Mouse (Mus musculus) adrenal gland, adult 18-20 months (tissue): ENCODE results near the gene Nup88. TPM values are rescaled to one million over a fixed set of nuclear protein-coding genes. Genes with fewer than 3 reads are reported as not detected.

Experiments
- DNase-seq, 2 experiments: peaks; one replicate each; pipeline ENCODE4 v3.0.0; 2021 to 2022; ENCODE audit warnings: low spot score in 2 of 2
- long read RNA-seq, 2 experiments: library from polyadenylated mRNA; stranded (forward); transcript quantifications; one replicate each; pipeline ENCODE4 v2.0.0; 2021
- total RNA-seq, 2 experiments: library from RNA; stranded (reverse); gene quantifications; 1 replicate in 1 of 2; 2 replicates in 1 of 2; pipeline ENCODE4 v1.2.3; 2021

Nup88 gene
- total RNA-seq, result 10 to 100 TPM; 54.9 to 55.6 TPM
- long read RNA-seq, experiment 1, transcript Nup88-202 (17 exons, 2,389 nt), result major isoform, 27 of 47 reads
- long read RNA-seq, experiment 1, transcript Nup88-203 (17 exons, 2,453 nt), result minor isoform, 12 of 47 reads
- long read RNA-seq, experiment 1, partial matches to known transcripts, result 2 of 47 reads
- long read RNA-seq, experiment 1, other reads (novel, unspliced or antisense), result 5 of 47 reads
- long read RNA-seq, experiment 2, transcript Nup88-203 (17 exons, 2,453 nt), result minor isoform, 14 of 93 reads
- long read RNA-seq, experiment 2, transcript Nup88-202 (17 exons, 2,389 nt), result major isoform, 62 of 93 reads
- long read RNA-seq, experiment 2, partial matches to known transcripts, result 6 of 93 reads
- long read RNA-seq, experiment 2, other reads (novel, unspliced or antisense), result 10 of 93 reads

DNA sequence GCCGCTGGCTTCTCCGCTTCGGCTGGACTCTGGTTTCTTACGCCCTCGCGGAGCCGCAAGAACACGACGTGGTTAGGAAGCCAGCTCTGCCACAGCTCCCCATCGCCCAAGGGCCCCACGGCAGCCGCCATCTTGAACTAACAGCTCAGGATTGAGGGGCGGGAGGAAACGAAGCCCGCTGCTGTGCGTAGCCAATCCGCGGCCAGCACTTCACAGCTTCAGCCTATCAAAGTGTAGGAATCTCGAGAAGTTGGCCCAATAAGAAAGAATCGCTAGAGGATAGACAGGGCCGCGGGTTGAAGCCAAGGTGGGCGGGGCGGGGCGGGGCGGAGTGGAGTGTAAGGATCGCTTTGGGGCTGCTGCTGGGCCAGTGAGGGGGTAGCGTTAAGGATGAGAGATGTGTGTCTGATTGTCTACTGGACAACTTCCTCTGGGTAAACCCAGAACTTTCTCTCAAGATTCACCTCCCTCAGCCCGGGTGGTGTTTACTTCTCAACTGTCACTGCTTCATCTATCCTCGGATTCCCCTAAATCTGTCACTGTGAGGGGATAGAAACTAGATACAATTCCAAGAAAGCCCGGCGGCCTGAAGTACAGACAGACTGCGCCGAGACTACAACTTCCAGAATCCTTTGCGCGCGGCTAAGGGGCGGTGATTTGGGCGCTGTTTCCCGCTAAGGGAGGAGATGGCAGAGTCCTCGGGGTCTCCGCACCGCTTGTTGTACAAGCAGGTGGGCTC is at the start of gene Nup88, which contains the start of gene Rpain:
Gene Nup88 (minus strand): TSS at position 153 of the 739 bp plus-strand sequence.
Gene Rpain (plus strand): TSS at position 393 of the 739 bp plus-strand sequence.
- peak; percentile 82 to 86 for DNase-seq

DNA sequence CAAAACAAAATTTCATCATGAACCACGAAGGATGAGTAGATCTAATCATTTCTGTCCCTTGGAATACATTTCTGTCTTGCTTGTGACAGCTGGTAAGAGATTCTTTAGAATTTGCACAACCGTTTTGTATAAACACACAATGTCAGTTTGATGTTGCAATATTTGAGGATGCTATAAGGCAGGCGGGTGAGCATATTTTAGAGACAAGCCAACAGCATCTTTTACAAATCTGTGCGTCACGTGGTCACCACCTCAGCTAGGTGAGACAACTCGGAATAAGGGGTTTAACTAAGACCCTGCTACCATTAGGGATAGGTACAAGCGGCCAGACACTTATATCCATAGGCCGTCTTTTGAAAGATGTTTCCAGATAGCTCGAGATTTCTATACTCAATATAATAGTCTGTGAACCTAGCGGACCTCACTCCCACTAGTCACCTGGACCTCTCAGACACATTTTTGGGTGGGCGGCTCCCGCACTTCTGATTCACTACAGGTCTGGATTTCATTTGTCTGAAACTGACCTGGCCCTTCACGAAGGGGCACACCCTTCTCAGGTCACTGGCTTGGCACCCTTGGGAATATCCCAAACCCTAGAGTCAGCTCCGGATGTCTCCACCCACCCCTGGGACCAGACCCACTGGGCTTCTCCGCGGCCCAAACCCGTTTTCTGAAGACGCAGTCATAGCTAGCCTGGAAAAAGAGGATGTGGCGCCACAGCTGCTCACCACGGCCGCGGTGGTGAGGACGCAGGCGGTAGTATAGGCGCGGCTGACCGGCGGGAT is 48.8 kb upstream of the Nup88 start:
- no peak for DNase-seq

DNA sequence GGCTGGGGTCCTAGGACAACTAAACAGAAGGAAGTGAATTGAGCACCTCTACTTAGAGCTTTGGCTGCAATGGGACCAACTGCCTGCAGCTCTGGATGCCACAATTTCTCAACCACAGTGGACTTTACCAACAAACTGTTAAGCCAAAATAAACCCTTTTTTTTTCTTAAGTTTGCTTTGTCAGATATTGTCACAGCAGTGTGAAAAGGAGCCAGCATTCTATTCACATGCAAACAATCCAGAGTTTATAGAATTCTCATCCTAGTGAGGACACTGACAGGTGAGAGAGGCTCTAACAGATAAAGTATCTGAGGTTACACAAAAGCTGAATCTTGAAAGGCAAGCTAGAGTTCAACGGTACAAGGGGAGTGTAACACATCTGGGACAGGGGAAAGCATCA is 47.3 kb upstream of the Nup88 start:
- no peak for DNase-seq

DNA sequence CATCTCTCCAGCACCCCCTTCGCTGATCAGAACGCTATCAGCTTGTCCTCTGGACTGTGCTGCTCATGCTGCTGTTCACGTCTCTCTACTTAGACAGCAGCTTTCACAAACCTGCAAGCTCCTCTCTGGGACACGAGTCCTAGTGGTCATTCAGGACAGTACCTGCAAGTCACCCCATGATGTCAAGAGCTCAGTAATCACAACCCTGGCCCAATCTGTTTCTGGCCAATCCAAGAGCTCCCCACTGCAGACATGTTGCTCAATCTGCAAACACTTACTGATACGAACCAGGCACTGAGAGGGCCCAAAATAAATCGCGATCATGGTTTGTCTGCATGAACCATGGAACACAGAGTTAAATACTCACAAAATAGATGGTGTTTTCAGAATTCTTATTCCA is 43.0 kb upstream of the Nup88 start:
- no peak for DNase-seq

DNA sequence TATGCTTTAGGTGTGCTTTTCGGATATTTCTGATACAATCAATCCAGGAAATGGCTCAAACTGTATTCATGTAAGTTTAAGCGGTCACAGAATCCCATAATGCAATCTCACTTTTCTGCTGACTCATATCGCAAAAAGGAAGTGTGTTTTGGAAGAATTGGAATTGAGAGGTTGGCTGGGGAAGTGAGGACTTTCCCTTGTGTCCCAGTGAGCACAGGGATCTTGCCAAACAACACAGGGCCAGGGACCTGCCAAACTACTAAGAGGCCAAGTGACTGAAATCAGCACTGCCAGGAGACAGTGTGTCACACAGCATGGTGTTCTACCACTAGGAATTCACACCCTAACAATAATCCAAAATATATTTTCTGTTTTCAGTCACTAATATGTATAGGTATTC is 38.5 kb upstream of the Nup88 start:
- DNase-seq, result no peak

DNA sequence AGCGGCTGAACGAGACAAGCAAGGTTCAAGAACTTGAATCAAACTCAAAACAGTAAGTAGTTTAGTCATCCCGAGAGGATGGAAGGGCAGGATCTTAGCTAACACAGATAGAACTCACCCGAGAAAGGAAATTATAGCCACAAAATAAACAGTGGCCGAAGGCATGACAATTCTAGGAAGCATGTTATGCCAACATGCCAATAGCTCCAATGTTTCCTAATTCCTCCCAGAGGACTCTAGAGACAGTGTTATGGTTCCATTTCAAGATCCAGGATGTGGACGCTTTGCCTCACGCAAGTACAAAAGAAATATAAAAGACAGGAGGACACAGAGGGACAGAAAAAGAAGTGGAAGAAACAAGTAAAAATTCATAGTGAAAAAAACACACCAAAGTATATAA is 38.1 kb upstream of the Nup88 start:
- no peak for DNase-seq

DNA sequence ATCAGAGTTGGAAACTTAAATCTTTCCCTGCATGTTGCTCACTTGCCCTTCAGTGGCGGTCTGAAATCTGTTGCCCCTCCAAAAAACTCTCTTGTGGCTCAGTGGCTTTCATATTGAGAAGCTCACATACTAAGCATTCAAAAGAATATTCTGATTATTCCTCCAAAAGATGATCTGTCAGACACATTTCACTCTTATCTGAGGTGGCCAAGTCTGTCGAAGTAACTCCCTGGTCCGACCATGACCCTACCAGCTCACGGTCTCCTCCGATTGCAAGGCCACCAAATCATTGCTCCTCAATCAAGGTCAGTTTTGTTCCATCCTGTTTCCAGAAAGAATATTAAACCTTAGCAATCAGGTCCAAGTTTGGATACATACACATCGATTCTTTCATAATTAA is 37.3 kb upstream of the Nup88 start:
- DNase-seq, result no peak

DNA sequence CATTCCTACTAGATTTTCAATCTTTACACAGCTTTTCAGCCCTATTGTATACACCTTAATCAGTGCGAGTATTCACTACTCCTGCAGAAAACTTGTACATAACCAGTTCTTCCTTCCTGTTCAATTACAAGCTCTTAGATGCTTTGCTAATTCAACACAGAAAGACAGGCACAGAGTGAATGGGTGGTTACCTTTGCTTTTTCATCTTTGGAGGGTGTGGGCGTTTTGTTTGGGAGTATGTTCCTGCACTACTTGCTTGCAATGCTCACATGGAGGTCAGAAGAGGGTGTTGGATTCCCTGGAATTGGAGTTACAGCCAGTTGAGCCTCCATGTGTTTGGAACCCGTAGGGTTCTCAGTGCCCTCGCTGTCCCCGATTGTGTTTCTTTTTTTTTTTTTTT is 35.3 kb upstream of the Nup88 start:
- no peak for DNase-seq

DNA sequence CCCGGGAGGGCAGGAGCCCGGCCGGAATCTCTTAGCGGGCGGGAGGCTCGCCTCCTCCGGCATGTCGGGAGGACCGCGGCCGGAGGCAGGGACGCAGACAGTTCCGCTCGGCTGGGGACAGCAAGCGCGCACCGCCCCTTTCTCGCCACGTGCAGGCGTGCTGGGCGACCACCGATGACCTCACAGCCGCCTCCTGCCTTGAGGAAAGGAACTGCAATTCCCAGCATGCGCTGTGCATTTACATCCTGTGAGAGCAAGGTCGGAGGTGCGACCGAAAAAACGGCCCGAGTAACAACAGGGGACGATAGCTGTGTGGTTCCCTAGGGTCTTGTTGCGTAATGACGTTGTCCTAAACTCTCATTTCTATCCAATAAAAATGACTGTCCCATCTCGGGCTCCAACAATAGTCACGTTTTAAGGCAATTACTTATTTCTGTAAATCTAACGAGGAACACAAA is 34.6 kb upstream of the Nup88 start, which contains the start of gene Dhx33:
Gene Dhx33 (minus strand): TSS at position 122 of the 458 bp plus-strand sequence.
- DNase-seq, result peak; percentile 91

DNA sequence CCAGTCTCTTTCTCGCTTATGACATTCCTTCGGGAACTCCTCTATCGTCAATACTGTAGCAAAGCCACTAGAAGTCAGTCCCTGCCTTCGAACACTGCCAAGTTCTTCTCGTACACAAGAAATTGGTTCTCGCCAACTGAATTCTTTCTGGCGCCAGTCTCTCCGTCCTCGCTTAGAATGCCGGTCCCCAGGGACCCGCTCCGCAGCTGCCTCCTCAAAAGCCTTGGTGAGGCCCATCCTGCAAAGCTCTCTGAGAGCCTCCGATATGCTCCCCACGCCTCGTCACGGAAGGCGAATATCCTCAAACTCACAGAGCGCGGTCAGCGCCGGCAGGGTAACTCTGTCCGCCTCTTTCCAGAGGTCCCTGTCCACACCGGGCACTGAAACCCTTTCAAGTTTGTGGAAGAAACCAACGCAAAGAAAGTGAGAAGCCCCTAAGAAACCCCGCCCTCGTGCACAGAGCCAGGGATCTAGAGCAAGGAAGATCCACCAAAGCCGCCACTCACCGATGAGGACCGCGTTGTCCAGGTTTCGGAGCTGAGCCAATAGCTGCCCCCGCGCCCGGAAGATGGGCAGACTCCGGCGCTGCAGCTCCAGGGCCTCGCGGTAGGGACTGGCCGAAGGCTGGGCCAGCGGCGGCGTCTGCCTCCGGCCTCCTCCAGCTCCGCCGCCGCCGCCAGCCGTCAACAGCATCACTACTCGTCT is 34.0 kb upstream of the Nup88 start:
- DNase-seq, result no peak

DNA sequence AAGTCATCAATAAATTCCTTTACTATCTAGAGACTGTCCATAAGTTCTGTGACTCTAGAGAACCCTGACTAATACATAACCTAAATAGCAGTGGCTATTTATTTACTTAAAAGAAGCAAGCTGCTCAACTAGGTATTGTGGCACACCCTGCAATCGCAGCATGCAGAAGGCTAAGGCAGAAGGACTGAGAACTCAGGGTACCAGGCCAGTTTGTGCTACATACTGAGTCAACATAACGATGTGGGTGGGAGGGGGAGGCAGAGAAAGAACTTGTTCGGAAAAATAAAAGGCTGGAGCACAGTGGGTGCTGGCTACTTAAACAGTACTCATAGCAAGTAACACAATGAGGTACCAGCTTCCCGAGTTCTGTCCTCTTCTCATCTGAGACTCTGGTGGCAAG is 31.4 kb upstream of the Nup88 start:
- no peak for DNase-seq

DNA sequence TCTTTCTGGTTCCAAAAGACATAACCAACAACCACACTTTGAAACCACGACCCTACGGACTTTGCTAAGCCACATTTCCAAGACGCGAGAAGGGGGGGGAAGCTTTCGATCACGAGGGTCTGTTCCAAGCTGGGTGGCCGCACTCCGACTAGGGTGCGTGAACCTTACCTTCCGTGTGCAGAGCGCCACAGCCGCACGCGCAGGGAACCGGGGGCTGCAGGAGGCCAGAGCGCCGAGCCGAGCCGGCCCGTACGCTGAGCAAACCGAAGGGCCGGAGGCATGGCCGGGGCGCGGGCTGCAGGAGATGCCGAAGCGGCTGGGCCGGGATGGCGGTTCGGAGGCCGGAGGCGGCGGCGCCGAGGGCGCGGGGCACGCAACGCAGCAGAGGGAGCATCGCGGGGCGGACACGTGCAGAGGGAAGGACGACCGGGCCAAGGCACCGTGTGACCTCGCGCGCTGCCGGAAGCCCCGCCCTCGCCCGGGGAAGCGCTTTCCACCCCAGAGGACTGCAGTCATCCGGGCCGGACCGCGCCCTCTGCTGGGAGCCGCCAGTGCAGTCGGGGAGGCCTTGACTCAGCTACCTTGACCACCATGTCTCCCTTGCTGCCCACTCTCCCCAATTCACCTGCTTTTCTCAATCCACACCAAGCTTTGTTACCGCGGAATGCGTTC is 12.9 kb upstream of the Nup88 start, which contains the start of gene C1qbp:
Gene C1qbp (minus strand): TSS at position 470 of the 672 bp plus-strand sequence.
- DNase-seq, result peak; percentile 97 to 98

DNA sequence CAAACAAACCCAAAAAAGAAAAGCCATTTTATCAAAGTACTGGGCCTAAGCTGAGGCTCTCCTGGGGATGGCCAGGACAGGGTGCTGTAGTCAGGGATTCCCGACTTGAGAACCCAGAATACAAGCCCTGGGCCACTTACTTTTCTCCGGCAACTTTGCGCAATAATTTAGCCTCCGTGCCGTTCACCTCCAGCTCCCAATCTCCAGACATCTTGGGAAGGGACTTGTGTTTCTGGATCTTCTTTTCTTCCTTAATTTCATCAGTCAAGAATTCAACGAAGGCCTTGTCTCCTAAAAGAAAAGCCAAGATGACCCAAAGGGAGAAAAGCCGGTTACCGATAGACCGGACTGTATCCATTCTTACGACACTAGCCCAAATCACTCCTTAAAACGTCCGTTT is 12.3 kb upstream of the Nup88 start:
- DNase-seq, result no peak

DNA sequence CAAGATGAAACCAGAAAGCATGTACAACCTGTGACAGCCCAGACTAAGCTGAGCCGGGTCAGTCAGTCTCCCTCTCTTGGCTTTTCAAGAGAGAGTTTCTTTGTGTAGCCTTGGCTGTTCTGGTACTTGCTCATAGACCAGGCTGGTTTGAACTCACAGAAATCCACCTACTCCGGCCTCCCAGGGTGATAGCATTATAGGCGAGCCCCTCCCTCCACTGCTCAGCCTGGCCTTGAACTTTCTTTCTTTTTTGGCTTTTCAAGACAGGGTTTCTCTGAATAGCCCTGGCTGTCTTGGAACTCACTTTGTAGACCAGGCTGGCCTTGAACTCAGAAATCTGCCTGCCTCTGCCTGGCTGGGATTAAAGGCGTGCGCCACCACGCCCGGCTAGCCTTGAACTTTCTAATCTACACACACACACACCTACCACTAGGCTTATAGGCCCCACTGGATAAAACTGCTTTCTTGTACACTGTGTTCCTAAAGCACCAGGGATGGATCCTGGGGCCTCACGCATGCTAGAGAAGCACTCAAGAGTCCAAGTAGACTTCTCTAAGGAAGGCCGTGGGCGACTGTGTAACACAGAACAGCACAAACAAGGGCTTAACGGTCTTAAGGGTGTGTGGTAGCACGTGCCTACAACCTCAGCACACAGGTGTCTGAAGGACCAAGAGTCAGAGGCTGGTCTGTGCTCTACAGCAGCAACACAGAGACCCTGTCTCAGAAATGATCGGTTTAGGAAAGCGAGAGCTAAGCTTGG is 11.2 kb upstream of the Nup88 start:
- DNase-seq, result no peak

DNA sequence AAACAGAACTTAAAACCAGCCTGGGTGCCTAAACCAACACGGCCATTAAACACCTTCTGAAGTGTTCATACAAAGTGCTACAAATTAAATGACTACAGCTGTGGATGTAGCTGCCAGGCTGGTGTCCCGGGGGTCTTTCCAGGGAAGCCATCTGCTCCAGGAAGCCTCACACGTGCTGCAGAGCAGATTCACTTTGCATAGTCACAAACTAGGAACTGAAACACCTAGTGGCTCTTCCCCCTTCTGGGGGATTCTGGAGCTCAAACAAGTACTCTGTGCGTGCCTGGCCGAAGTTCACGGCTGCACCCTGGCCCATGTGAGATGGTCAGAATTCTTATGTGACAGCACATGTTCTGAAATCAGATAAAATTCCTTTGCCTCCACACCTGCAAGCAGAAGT is 10.5 kb upstream of the Nup88 start:
- DNase-seq, result no peak

DNA sequence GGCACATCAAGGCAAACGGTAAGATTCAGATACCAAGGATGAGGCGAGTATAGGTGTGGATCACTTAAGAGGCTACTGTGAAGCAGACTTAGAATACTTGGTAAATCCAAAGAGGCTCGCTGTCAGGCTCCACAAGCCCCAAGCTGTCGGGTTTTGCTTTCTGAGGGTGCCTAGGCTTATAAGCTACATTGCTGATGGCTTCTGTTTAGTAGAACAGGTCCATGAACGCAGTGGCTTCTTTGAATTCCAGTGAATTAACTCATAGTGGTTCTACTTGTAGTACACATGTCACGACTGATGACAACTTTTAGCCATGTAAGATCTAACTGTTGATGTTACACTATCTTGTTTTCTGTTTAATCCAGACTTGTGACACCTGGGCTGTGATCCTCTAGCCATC is 7.5 kb upstream of the Nup88 start:
- no peak for DNase-seq

DNA sequence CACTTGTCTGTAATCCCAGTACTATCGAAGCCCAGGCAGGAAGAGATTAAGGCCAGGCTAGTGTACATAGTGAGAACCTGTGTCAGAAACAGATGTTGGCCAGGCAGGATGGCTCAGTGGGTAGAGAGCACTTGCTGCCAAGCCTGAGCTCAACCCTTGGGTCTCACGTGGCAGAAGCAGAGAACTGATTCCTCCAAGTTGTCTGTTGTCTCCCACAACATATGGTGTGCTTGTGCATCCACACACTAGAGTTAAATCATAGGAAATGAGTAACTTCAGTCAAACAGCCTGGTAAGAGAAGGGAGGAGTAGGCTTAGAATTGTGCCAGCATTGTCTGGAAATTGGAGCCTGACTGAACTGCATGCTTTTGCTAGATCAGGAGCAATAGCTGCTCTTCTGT is 5.4 kb upstream of the Nup88 start:
- DNase-seq, result no peak

DNA sequence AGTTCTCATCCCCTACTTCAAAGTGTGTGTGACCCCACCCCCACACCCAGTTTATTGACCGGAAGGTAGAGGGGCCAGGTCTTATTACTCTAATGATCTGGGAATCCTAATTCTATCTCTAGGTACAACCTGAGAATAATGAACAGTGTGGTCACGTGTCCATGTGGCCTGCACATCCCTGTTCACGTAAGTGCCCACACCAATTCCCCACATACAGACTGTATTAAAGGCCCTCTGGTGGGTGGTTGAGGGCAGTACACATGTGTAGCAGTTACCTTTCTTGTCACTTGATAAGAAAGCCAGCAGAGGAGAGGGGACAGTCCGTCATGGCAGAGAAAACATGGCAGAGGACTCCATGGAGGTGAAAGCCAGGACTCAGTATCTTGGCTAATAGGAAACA is 4.2 kb upstream of the Nup88 start:
- DNase-seq, result no peak

DNA sequence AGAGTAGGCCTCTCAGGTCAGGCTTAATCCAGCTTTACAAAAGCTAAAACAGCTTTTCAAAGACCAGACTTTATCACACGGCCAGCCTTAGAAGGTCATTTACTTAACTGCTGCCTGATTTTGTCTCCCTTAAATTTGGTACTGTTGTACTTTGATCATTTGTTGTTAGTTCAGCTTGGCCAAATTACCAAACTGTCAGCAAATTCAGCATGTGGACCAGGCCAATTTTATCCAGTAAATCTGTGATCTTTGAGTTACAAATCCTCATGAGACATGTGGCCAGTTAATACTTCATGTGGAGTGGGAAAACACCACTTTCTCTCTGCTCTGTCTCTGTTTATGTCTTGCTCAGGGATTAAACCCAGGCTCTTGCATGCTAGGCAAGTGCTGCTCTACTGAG is 2.8 kb upstream of the Nup88 start:
- DNase-seq, result no peak
